Comparison of ENCODE assay signal across 26 mouse cellular contexts in the genomic region with DNA sequence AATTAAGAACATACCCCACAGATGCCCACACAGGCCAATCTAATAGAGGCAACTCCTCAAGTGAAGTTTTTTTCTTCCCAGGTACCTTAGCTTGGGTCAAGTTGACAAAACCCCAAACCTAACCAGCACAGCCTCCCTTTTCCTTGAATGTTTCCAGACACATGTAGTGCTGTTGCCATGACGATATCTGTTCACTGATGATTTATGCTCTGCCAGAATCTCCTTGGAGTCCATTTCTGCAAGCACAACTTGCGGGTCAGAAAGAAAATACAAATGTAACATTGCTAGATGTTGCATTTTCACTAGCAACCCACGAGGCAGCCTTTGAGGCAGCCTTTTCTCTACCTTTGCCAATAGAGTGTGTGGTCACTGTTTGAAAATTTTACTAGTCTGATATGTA. TPM values are rescaled to one million over a fixed set of nuclear protein-coding genes. Genes with fewer than 3 reads are reported as not detected.
DNase-seq lines count a peak whose midpoint lies in the region; ATAC-seq and TF ChIP-seq lines count a peak whose summit lies in the region.
"Had no signal": no experiment of that assay in that cellular context is flagged by ENCODE, and none has a peak within 500 bp of the region (broad histone marks: within the 10 kb centered on the region; RNA-seq: fewer than 3 reads in every experiment).

No protein-coding gene starts in this region.

- no peaks in the 10 kb centered on the region for H3K9me3 ChIP-seq in hindbrain, embryonic 14.5 days (ENCODE audit: control insufficient read depth, low read length)
- no peaks in the 10 kb centered on the region for H3K9me3 ChIP-seq in hindbrain, embryonic 11.5 days (ENCODE audit: control insufficient read depth, low read length)
- H3K9me3 ChIP-seq in midbrain, postnatal 0 days (ENCODE audit: low read length), result no peaks in the 10 kb centered on the region
- H3K9me3 ChIP-seq in midbrain, embryonic 16.5 days (replicated peaks; ENCODE audit: control insufficient read depth, low read length, poor library complexity, severe bottlenecking), result no peaks in the 10 kb centered on the region
- H3K9me3 ChIP-seq: embryonic facial prominence, embryonic 13.5 days; forebrain, embryonic 15.5 days; G1E; heart, embryonic 10.5 days; heart, embryonic 15.5 days had no signal

- TF ChIP-seq POLR2A in cerebellum, adult 2 months (IDR thresholded peaks at IDR 0.05; ENCODE audit: borderline replicate concordance, insufficient read depth, low read length), result no peak

- no peaks in the 10 kb centered on the region for H3K4me1 ChIP-seq in hindbrain, embryonic 14.5 days (replicated peaks; ENCODE audit: control insufficient read depth, insufficient read depth, low read length)
- no peaks in the 10 kb centered on the region for H3K4me1 ChIP-seq in hindbrain, embryonic 11.5 days (replicated peaks; ENCODE audit: control insufficient read depth, insufficient read depth, low read length)
- no peaks in the 10 kb centered on the region for H3K4me1 ChIP-seq in midbrain, postnatal 0 days (ENCODE audit: insufficient read depth, low read length)
- H3K4me1 ChIP-seq in midbrain, embryonic 16.5 days (ENCODE audit: control insufficient read depth, insufficient read depth, low read length), result no peaks in the 10 kb centered on the region
- no peaks in the 10 kb centered on the region for H3K4me1 ChIP-seq in cerebellum, adult 2 months (ENCODE audit: control insufficient read depth, insufficient read depth, low read length)
- H3K4me1 ChIP-seq: embryonic facial prominence, embryonic 13.5 days; forebrain, embryonic 15.5 days had no signal

- H3K27me3 ChIP-seq in hindbrain, embryonic 14.5 days (ENCODE audit: control insufficient read depth, insufficient read depth, low read length), result no peaks in the 10 kb centered on the region
- H3K27me3 ChIP-seq in hindbrain, embryonic 11.5 days (ENCODE audit: control insufficient read depth, insufficient read depth, low read length), result no peaks in the 10 kb centered on the region
- H3K27me3 ChIP-seq in midbrain, postnatal 0 days (ENCODE audit: insufficient read depth, low read length), result no peaks in the 10 kb centered on the region
- H3K27me3 ChIP-seq in midbrain, embryonic 16.5 days (ENCODE audit: control insufficient read depth, insufficient read depth, low read depth, low read length), result no peaks in the 10 kb centered on the region
- H3K27me3 ChIP-seq in cerebellum, adult 2 months (ENCODE audit: control insufficient read depth, insufficient read depth, low read length), result no peaks in the 10 kb centered on the region
- H3K27me3 ChIP-seq: embryonic facial prominence, embryonic 13.5 days; forebrain, embryonic 15.5 days; heart, embryonic 15.5 days had no signal

- peak; percentile 36 for DNase-seq in embryo, embryonic 10 days (ENCODE audit: low spot score)
- DNase-seq in embryo, embryonic 9.5 days (ENCODE audit: extremely low spot score), result no peak
- peak; percentile 57 for DNase-seq in hindbrain, embryonic 14.5 days (ENCODE audit: low spot score)
- DNase-seq in hindbrain, embryonic 11.5 days (ENCODE audit: low spot score), result no peak
- peak; percentile 61 for DNase-seq in midbrain, postnatal 0 days (ENCODE audit: low spot score)
- no peak for DNase-seq in urinary bladder, postnatal 25 days (ENCODE audit: low spot score)
- no peak for DNase-seq in cerebellum, adult 2 months
- DNase-seq: adrenal gland, postnatal 10 days; B cell, adult 2 months; cerebellum, adult 11-12 months; cerebellum, adult 9-11 months; cerebellum, postnatal 36 days; gastrocnemius, adult 2 months; gastrocnemius, postnatal 25 days; heart, adult 18-20 months; heart, postnatal 14 days; kidney, adult 11 months had no signal

- 68% methylated on average over 3 of the region's 3 CpGs for WGBS in hindbrain, embryonic 14.5 days
- 69% methylated on average over 3 of the region's 3 CpGs for WGBS in hindbrain, embryonic 11.5 days
- WGBS in midbrain, postnatal 0 days, result 54% methylated on average over 3 of the region's 3 CpGs
- 66% methylated on average over 3 of the region's 3 CpGs for WGBS in midbrain, embryonic 16.5 days
- WGBS in cerebellum, adult 2 months, result 46% methylated on average over 3 of the region's 3 CpGs

- no peak for ATAC-seq in hindbrain, embryonic 14.5 days (ENCODE audit: low FRiP score)
- ATAC-seq in hindbrain, embryonic 11.5 days (ENCODE audit: low FRiP score), result no peak
- no peak for ATAC-seq in midbrain, postnatal 0 days (ENCODE audit: low FRiP score)
- ATAC-seq in midbrain, embryonic 16.5 days, result no peak
- ATAC-seq: CD4-positive, CD25-positive, alpha-beta regulatory T cell, adult 4 months; forebrain, embryonic 15.5 days; hindbrain, embryonic 16.5 days had no signal

- no peak overlapping the region for H3K27ac ChIP-seq in hindbrain, embryonic 14.5 days
- H3K27ac ChIP-seq in hindbrain, embryonic 11.5 days (ENCODE audit: low read depth, low read length), result no peak overlapping the region
- H3K27ac ChIP-seq in midbrain, postnatal 0 days (ENCODE audit: low read depth, low read length), result no peak overlapping the region
- no peak overlapping the region for H3K27ac ChIP-seq in midbrain, embryonic 16.5 days (ENCODE audit: low read length)
- H3K27ac ChIP-seq in cerebellum, adult 2 months (ENCODE audit: insufficient read depth, low read length), result no peak overlapping the region
- H3K27ac ChIP-seq: embryonic facial prominence, embryonic 13.5 days; forebrain, embryonic 15.5 days; gastrocnemius, adult 2 months; heart, embryonic 10.5 days; heart, embryonic 15.5 days had no signal

- H3K36me3 ChIP-seq in hindbrain, embryonic 14.5 days (replicated peaks; ENCODE audit: control insufficient read depth, insufficient read depth), result no peaks in the 10 kb centered on the region
- H3K36me3 ChIP-seq in hindbrain, embryonic 11.5 days (ENCODE audit: control insufficient read depth, insufficient read depth, low read length), result no peaks in the 10 kb centered on the region
- no peaks in the 10 kb centered on the region for H3K36me3 ChIP-seq in midbrain, postnatal 0 days (ENCODE audit: insufficient read depth, low read length)
- H3K36me3 ChIP-seq in midbrain, embryonic 16.5 days (ENCODE audit: control insufficient read depth, insufficient read depth, low read length), result no peaks in the 10 kb centered on the region
- H3K36me3 ChIP-seq: embryonic facial prominence, embryonic 13.5 days; forebrain, embryonic 15.5 days; G1E; heart, embryonic 10.5 days; heart, embryonic 15.5 days had no signal

- no peak overlapping the region for H3K9ac ChIP-seq in hindbrain, embryonic 14.5 days
- no peak overlapping the region for H3K9ac ChIP-seq in hindbrain, embryonic 11.5 days (ENCODE audit: low read depth, low read length)
- H3K9ac ChIP-seq in midbrain, postnatal 0 days (replicated peaks; ENCODE audit: low read length, poor library complexity, severe bottlenecking), result no peak overlapping the region
- no peak overlapping the region for H3K9ac ChIP-seq in midbrain, embryonic 16.5 days (ENCODE audit: low read depth, low read length)
- H3K9ac ChIP-seq: embryonic facial prominence, embryonic 13.5 days; forebrain, embryonic 15.5 days; heart, embryonic 15.5 days had no signal

- no peak for TF ChIP-seq CTCF in midbrain, postnatal 0 days (IDR thresholded peaks at IDR 0.05)
- TF ChIP-seq CTCF in cerebellum, adult 2 months (IDR thresholded peaks at IDR 0.05; ENCODE audit: borderline replicate concordance, insufficient read depth, low read depth, low read length), result no peak

- no peak overlapping the region for H3K4me3 ChIP-seq in hindbrain, embryonic 14.5 days (replicated peaks; ENCODE audit: low read length)
- no peak overlapping the region for H3K4me3 ChIP-seq in hindbrain, embryonic 11.5 days (ENCODE audit: low read depth, low read length)
- no peak overlapping the region for H3K4me3 ChIP-seq in midbrain, postnatal 0 days (ENCODE audit: low read depth, low read length)
- no peak overlapping the region for H3K4me3 ChIP-seq in midbrain, embryonic 16.5 days (ENCODE audit: low read depth, low read length)
- no peak overlapping the region for H3K4me3 ChIP-seq in cerebellum, adult 2 months (replicated peaks; ENCODE audit: insufficient read depth, low read depth, low read length)
- H3K4me3 ChIP-seq: embryonic facial prominence, embryonic 13.5 days; forebrain, embryonic 15.5 days; gastrocnemius, adult 2 months; heart, embryonic 10.5 days; heart, embryonic 15.5 days had no signal

- no peak overlapping the region for H3K4me2 ChIP-seq in hindbrain, embryonic 14.5 days (replicated peaks)
- no peak overlapping the region for H3K4me2 ChIP-seq in hindbrain, embryonic 11.5 days (replicated peaks; ENCODE audit: low read depth, low read length)
- H3K4me2 ChIP-seq in midbrain, postnatal 0 days (ENCODE audit: low read depth, low read length, poor library complexity, severe bottlenecking), result no peak overlapping the region
- H3K4me2 ChIP-seq in midbrain, embryonic 16.5 days (ENCODE audit: low read length), result no peak overlapping the region
- H3K4me2 ChIP-seq: embryonic facial prominence, embryonic 13.5 days; forebrain, embryonic 15.5 days; heart, embryonic 15.5 days had no signal

RNA-seq across cellular contexts. Expression of gene Tmem252, which starts 6.3 kb away (rescaled TPM):
- 1.8 and 2.2 TPM in 2 replicates for polyA plus RNA-seq in hindbrain, embryonic 14.5 days (2014; fragmentation: Nextera tagmentation; extraction: Ambion mirVana)
- 0.57 and 0.88 TPM in 2 replicates for polyA plus RNA-seq in hindbrain, embryonic 11.5 days (2014; fragmentation: Nextera tagmentation; extraction: Ambion mirVana)
- total RNA-seq in midbrain, postnatal 0 days (2014; rRNA removed), result 0.90 and 1.2 TPM in 2 replicates
- polyA plus RNA-seq in midbrain, postnatal 0 days (2015; fragmentation: Nextera tagmentation; extraction: Ambion mirVana), result 0.82 and 0.90 TPM in 2 replicates
- polyA plus RNA-seq in midbrain, embryonic 16.5 days (2015; fragmentation: Nextera tagmentation; extraction: Ambion mirVana), result 1.3 and 1.4 TPM in 2 replicates
- 0.26 and 0.40 TPM in 2 replicates for polyA plus RNA-seq in cerebellum, adult 2 months (2012; rRNA removed)
- total RNA-seq: hematopoietic stem cell, adult 5-6 weeks had no signal
- polyA plus RNA-seq: CD4-positive, CD25-positive, alpha-beta regulatory T cell, adult 4 months; G1E had no signal

Comparison
In these comparisons a context has a peak if more than half of its experiments do, and no peak if none do; other contexts are left out.
1. DNase-seq: peak in embryo, embryonic 10 days (single experiment), hindbrain, embryonic 14.5 days (single experiment) and midbrain, postnatal 0 days (single experiment); none in embryo, embryonic 9.5 days (single experiment), hindbrain, embryonic 11.5 days (single experiment), urinary bladder, postnatal 25 days (single experiment) and cerebellum, adult 2 months (0 of 2).